Mouse (Mus musculus): Measurements from ENCODE around the gene Smok3b.
"Not testable (repeated sequence)": the region's sequence is repeated elsewhere in the genome, so short reads cannot be mapped to it uniquely, and the experiment has no call there.

The Smok3b gene

GRCm38 (mm10) chr5:138020961-138021479 lies at the start of gene Smok3b, which contains the start of gene Smok3a:
Gene Smok3b (plus strand): TSS chr5:138021429.
Gene Smok3a (plus strand): TSS chr5:138021261.
- in situ Hi-C loops (cut with MboI, MseI): not testable (repeated sequence)

GRCm38 (mm10) chr5:137973161-137973560 lies 48.1 kb upstream of the Smok3b start:
- in situ Hi-C loops (cut with MboI, MseI): no loop called here

- in situ Hi-C loops (cut with MboI, MseI): no loop called here
Measured at GRCm38 (mm10) chr5:137973738-137974137, 47.5 kb upstream of the Smok3b start.

GRCm38 (mm10) chr5:137974724-137975123 lies 46.5 kb upstream of the Smok3b start:
- in situ Hi-C loops (cut with MboI, MseI): no loop called here

- in situ Hi-C loops (cut with MboI, MseI): no loop called here
Measured at GRCm38 (mm10) chr5:137975434-137975833, 45.8 kb upstream of the Smok3b start.

- in situ Hi-C loops (cut with MboI, MseI): no loop called here
Measured at GRCm38 (mm10) chr5:137977291-137977690, 43.9 kb upstream of the Smok3b start.

- in situ Hi-C loops (cut with MboI, MseI): no loop called here
Measured at GRCm38 (mm10) chr5:137979081-137979480, 42.1 kb upstream of the Smok3b start.

- in situ Hi-C loops (cut with MboI, MseI): no loop called here
Measured at GRCm38 (mm10) chr5:137981300-137981699, 39.9 kb upstream of the Smok3b start, which contains the start of gene Azgp1. Gene Azgp1 (plus strand): TSS chr5:137981520.

GRCm38 (mm10) chr5:137986351-137986750 lies 34.9 kb upstream of the Smok3b start:
- in situ Hi-C loops (cut with MboI, MseI): no loop called here

- in situ Hi-C loops (cut with MboI, MseI): no loop called here
Measured at GRCm38 (mm10) chr5:138009437-138009836, 11.8 kb upstream of the Smok3b start.

GRCm38 (mm10) chr5:138012382-138012781 lies 8.8 kb upstream of the Smok3b start:
- in situ Hi-C loops (cut with MboI, MseI): loop anchor here (5.0 kb wide), 1 partner anchor 40 kb away; the partner anchor contains the start of gene Smok3c

- in situ Hi-C loops (cut with MboI, MseI): no loop called here
Measured at GRCm38 (mm10) chr5:138016530-138016929, 4.7 kb upstream of the Smok3b start.

- in situ Hi-C loops (cut with MboI, MseI): no loop called here
Measured at GRCm38 (mm10) chr5:138016997-138017396, 4.2 kb upstream of the Smok3b start.

- in situ Hi-C loops (cut with MboI, MseI): not testable (repeated sequence)
Measured at GRCm38 (mm10) chr5:138019577-138019976, 1.7 kb upstream of the Smok3b start.

GRCm38 (mm10) chr5:138052894-138053293 lies 31.7 kb downstream of the Smok3b start, which contains the start of gene Smok3c:
Gene Smok3c (plus strand): TSS chr5:138053194.
- in situ Hi-C loops (cut with MboI, MseI): loop anchor here (5.0 kb wide), 1 partner anchor 41 kb away; no protein-coding TSS in a partner anchor

- in situ Hi-C loops (cut with MboI, MseI): no loop called here
Measured at GRCm38 (mm10) chr5:138073803-138074202, 52.6 kb downstream of the Smok3b start.

- in situ Hi-C loops (cut with MboI, MseI): no loop called here
Measured at GRCm38 (mm10) chr5:138075684-138076083, 54.5 kb downstream of the Smok3b start.

- in situ Hi-C loops (cut with MboI, MseI): no loop called here
Measured at GRCm38 (mm10) chr5:138076148-138076547, 54.9 kb downstream of the Smok3b start.

GRCm38 (mm10) chr5:138080456-138080855 lies 59.2 kb downstream of the Smok3b start:
- in situ Hi-C loops (cut with MboI, MseI): no loop called here

GRCm38 (mm10) chr5:138081446-138081845 lies 60.2 kb downstream of the Smok3b start:
- in situ Hi-C loops (cut with MboI, MseI): no loop called here

- in situ Hi-C loops (cut with MboI, MseI): no loop called here
Measured at GRCm38 (mm10) chr5:138083318-138083900, 62.2 kb downstream of the Smok3b start.

- in situ Hi-C loops (cut with MboI, MseI): no loop called here
Measured at GRCm38 (mm10) chr5:138083936-138084335, 62.7 kb downstream of the Smok3b start.

- in situ Hi-C loops (cut with MboI, MseI): no loop called here
Measured at GRCm38 (mm10) chr5:138084507-138084906, 63.3 kb downstream of the Smok3b start.
